Mouse (Mus musculus) left cerebral cortex, postnatal 4 days (tissue): ENCODE measurements around the gene Bglap3. TPM values are rescaled to one million over a fixed set of nuclear protein-coding genes. Genes with fewer than 3 reads are reported as not detected.

Experiments
- DNase-seq: peaks from one replicate; pipeline ENCODE4 v3.0.0-alpha.2; 2022
- intact Hi-C: fragments of 180-260 bp; cut with DNase I; formaldehyde crosslinking; loops from one replicate; pipeline ENCODE4 v1.15.1; 2025
- total RNA-seq, 2 experiments: library from RNA; stranded (reverse); gene quantifications; 2 replicates each; pipeline ENCODE4 v1.2.3; 2021

Gene Bglap3
- total RNA-seq, 2 experiments from 2014 or later = 0.36 TPM; not detected in 1

- intact Hi-C loops = no loop called here
- DNase-seq = no peak
These were observed 35.0 kb downstream of the Bglap3 start for GRCm38 (mm10) chr3:88337367-88338020.

DNA sequence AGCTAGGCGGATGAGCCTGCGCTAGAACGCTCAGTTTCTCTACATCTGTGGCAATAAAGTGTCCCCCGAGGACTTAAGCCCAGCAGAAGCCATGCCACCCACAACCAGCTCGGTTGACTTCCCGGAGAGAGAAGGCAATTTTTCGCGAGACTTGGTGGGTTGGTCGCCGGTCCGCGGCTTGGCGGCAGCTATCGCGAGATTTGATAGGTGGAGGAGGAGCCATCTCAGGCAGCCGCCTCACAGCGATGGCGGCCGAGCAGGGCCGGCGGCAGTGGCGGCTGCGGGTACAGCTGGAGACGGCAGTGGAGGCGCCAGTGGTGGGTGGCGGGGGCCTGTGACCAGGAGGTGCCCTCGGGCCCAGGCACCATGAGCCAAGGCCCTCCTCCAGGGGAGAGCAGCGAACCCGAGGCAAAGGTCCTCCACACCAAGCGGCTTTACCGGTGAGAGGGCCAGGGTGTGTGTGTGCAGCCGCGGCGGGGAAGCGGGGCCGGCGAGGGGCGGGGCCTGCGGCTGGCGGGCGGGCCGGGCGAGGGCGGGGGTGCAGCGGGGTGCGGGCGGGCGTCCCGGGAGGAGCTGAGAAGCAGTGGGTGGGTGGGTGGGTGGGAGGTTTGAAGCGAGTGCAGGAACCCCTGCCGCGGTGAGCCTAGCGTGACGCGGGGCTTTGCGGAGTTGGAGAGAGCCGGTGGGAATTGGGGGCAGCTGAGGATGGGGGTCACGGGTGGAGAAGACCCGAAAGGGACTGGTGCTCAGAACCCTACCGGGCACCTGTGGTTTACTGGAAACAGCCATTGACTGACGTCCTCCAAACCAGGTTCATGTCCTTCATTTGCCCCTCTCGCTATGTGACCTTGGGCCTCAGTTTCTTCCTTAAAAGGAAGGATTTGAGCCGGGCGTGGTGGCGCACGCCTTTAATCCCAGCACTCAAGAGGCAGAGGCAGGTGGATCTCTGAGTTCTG lies 36.2 kb downstream of the Bglap3 start, which contains the start of the genes Tmem79 and Smg5:
Gene Tmem79, minus strand, starts transcription at position 91 of the 956 bp plus-strand sequence.
Gene Smg5, plus strand, starts transcription at position 203 of the 956 bp plus-strand sequence.
- DNase-seq = peak; percentile 97
- intact Hi-C loops = no loop called here

DNA sequence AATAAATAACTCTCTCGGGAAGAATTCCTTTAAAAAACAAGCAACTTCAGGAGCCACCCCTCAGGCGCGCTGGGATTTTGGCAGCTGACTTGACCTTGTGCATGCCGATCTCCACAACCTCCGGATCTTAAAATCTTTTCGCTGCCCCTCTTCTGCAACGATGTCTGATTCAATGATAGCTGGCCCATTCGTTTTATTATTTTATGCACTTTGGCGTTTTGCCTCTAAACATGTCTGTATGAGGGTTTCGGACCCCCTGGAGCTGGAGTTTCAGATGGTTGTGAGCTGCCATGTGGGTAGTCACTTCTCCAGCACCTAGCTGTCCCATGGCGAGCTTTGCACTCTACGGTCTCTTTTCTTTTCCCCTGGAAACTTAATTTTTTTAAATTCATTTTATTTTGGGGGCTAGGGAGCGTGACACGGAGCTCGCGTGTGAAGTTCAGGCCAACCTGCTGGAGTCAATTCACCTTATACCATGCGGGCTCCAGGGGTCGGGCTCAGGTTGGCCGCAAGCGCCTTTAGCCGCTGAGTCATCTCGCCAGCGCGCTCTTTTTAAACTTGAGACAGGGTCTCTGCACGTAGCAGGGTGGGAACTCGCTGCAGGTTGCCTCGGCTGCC lies 37.0 kb downstream of the Bglap3 start:
- no peak for DNase-seq
- intact Hi-C loops = no loop called here

DNA sequence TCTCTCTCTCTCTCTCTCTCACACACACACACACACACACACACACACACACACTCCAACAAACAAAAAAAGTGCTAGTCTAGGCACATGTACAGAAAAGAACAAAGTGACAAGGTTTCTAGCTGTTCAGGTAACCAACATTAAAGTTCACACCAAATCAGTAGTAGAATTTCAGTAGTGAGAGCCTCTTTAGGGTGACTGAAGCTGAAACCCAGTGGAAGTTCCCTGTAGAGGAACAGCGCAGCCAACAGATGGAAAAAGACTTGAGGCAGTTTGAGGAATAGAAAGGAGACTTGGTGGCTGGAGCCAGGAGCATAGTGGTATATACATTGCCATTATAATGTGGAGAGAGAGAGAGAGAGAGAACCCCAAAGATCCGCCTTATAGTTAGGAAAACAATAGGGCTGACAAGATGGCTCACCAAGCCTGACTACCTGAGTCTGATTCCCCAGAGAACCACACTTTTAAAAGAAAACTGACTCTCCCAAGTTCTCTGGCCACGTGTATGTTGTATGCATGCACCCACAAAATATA lies 37.6 kb downstream of the Bglap3 start:
- DNase-seq = no peak
- intact Hi-C loops = no loop called here

- DNase-seq = no peak
- intact Hi-C loops = no loop called here
These were observed 38.4 kb downstream of the Bglap3 start for GRCm38 (mm10) chr3:88334029-88334658.

GRCm38 (mm10) chr3:88331282-88331681 lies 41.3 kb downstream of the Bglap3 start:
- intact Hi-C loops = no loop called here
- no peak for DNase-seq

DNA sequence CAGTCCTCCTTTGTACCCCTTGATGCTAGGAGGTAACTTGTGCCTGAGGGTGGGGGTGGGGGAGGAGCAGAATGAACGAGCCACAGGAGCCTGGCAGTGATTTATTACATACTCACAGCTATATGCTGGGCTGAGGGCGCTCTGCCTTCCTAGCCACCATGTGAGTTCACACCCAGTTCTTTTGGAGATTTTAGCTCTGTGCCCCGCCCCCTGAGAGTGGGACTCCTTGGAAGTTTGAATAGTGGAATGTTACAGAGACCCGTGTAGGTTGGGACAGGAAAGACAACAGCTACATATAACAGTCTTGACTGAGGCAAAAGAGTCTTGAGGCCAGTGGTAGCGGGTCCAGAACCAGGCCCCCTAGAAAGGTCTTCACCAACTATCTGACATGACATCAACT lies 43.6 kb downstream of the Bglap3 start:
- DNase-seq = no peak
- intact Hi-C loops = no loop called here

- DNase-seq = peak; percentile 47
- intact Hi-C loops = no loop called here
These were observed 47.6 kb downstream of the Bglap3 start, which contains the start of gene Glmp for GRCm38 (mm10) chr3:88324951-88325405. Glmp (plus strand) TSS chr3:88325023.

Other genes with a start within 250 kb of the Bglap3 start
- 100 to 1,000 TPM; 113 to 121 TPM for gene Mef2d, start 230.4 kb downstream of the Bglap3 start, total RNA-seq
- gene Rhbg, start 118.0 kb downstream of the Bglap3 start, total RNA-seq = 1 to 10 TPM in 1 of 2 experiments, under 1 TPM in 1; 0.46 to 1.4 TPM
- gene Gm38392, start 85.5 kb downstream of the Bglap3 start, total RNA-seq = under 1 TPM; 0.80 to 0.89 TPM
- 1 to 10 TPM; 4.4 TPM for gene Tsacc, start 75.7 kb downstream of the Bglap3 start, total RNA-seq
- 100 to 1,000 TPM; 309 to 317 TPM for gene Cct3, start 75.6 kb downstream of the Bglap3 start, total RNA-seq
- 10 to 100 TPM; 49.7 to 60.1 TPM for gene Glmp, start 47.7 kb downstream of the Bglap3 start, total RNA-seq
- gene Tmem79, start 36.6 kb downstream of the Bglap3 start, total RNA-seq = 1 to 10 TPM; 1.5 to 2.0 TPM
- 10 to 100 TPM; 76.7 to 79.8 TPM for gene Smg5, start 36.5 kb downstream of the Bglap3 start, total RNA-seq
- 1 to 10 TPM; 1.9 to 2.1 TPM for gene Paqr6, start 8.2 kb downstream of the Bglap3 start, total RNA-seq
- gene Bglap2, start 6.0 kb upstream of the Bglap3 start, total RNA-seq = not detected
- gene Bglap, start 11.7 kb upstream of the Bglap3 start, total RNA-seq = not detected
- gene Pmf1, start 37.6 kb upstream of the Bglap3 start, total RNA-seq = 10 to 100 TPM; 15.7 to 16.0 TPM
- gene Slc25a44, start 52.4 kb upstream of the Bglap3 start, total RNA-seq = 10 to 100 TPM; 43.7 to 47.7 TPM
- 10 to 100 TPM; 58.1 to 58.4 TPM for gene Sema4a, start 88.4 kb upstream of the Bglap3 start, total RNA-seq
- 10 to 100 TPM; 35.3 to 37.7 TPM for gene Lmna, start 137.2 kb upstream of the Bglap3 start, total RNA-seq
- gene Mex3a, start 159.7 kb upstream of the Bglap3 start, total RNA-seq = 10 to 100 TPM; 80.5 to 87.8 TPM
- under 1 TPM in 1 of 2 experiments, not detected in 1; 0.83 TPM for gene Rab25, start 175.6 kb upstream of the Bglap3 start, total RNA-seq
- 100 to 1,000 TPM; 106 to 120 TPM for gene Lamtor2, start 180.3 kb upstream of the Bglap3 start, total RNA-seq
- 100 to 1,000 TPM in 1 of 2 experiments, 10 to 100 TPM in 1; 97.5 to 105 TPM for gene Ubqln4, start 181.0 kb upstream of the Bglap3 start, total RNA-seq
- gene Ssr2, start 203.1 kb upstream of the Bglap3 start, total RNA-seq = 100 to 1,000 TPM; 114 to 121 TPM
- gene Arhgef2, start 233.2 kb upstream of the Bglap3 start, total RNA-seq = 100 to 1,000 TPM; 129 to 134 TPM